ENCODE assay signal across 7 mouse cellular contexts in genomic region chr9:37530031-37530887, GRCm38 (mm10). TPM values are rescaled to one million over a fixed set of nuclear protein-coding genes. Genes with fewer than 3 reads are reported as not detected.
DNase-seq lines count a peak whose midpoint lies in the region; ATAC-seq lines count a peak whose summit lies in the region.

No protein-coding gene starts in this region.

- no peak overlapping the region for H3K27ac ChIP-seq in forebrain, embryonic 11.5 days (ENCODE audit: low read depth, low read length)

- peak overlapping the region; percentile 25 for H3K4me3 ChIP-seq in forebrain, embryonic 11.5 days (ENCODE audit: low read depth, low read length)

- H3K4me1 ChIP-seq in forebrain, embryonic 11.5 days (replicated peaks; ENCODE audit: control insufficient read depth, insufficient read depth, low read length), result peaks cover 12% of the 10 kb centered on the region; the same call in 1 of the 2 replicates

- peak; percentile 33 for DNase-seq in MN1 (ENCODE audit: low spot score)
- peak; percentile 64 for DNase-seq in adrenal gland, postnatal 25 days
- peak; percentile 71 for DNase-seq in forebrain, embryonic 11.5 days (ENCODE audit: low spot score)
- DNase-seq in heart, postnatal 25 days (ENCODE audit: low spot score), result peak; percentile 83
- DNase-seq in kidney, postnatal 4 days, result peak; percentile 74 to 85
- DNase-seq in yolk sac, embryonic 10.5 days (ENCODE audit: low spot score), result peak; percentile 57

- peak overlapping the region; percentile 47 for H3K4me2 ChIP-seq in forebrain, embryonic 11.5 days (ENCODE audit: low read depth, low read length, severe bottlenecking)

- under 1% methylated on average over 32 of the region's 32 CpGs for WGBS in forebrain, embryonic 11.5 days

- intact Hi-C loops in heart, postnatal 25 days (cut with DNase I), result no loop called here

- H3K9me3 ChIP-seq in forebrain, embryonic 11.5 days (ENCODE audit: control insufficient read depth, low read length), result no peaks in the 10 kb centered on the region

- peak; percentile 55 for ATAC-seq in forebrain, embryonic 11.5 days (replicated peaks; ENCODE audit: low FRiP score)
- ATAC-seq in megakaryocyte-erythroid progenitor cell, adult 5-6 weeks (replicated peaks; ENCODE audit: low FRiP score, low TSS enrichment, poor library complexity, severe bottlenecking), result peak; percentile 62

- peaks cover 59% of the 10 kb centered on the region for H3K27me3 ChIP-seq in forebrain, embryonic 11.5 days (ENCODE audit: control insufficient read depth, insufficient read depth, low read length)

- H3K9ac ChIP-seq in forebrain, embryonic 11.5 days (ENCODE audit: low read length), result peak overlapping the region; percentile 36

- no peaks in the 10 kb centered on the region for H3K36me3 ChIP-seq in forebrain, embryonic 11.5 days (ENCODE audit: control insufficient read depth, insufficient read depth, low read length)

RNA-seq across cellular contexts. Expression of gene Esam, which starts 2.4 kb away (rescaled TPM):
- total RNA-seq in adrenal gland, postnatal 25 days (2021), result 27.5 and 35.3 TPM in 2 replicates
- polyA plus RNA-seq in forebrain, embryonic 11.5 days (2014; fragmentation: Nextera tagmentation; extraction: Ambion mirVana), result 29.8 and 30.7 TPM in 2 replicates
- total RNA-seq in heart, postnatal 25 days (2021), result 10 to 100 TPM; 62.5 to 77.7 TPM
- 0.45 TPM in 1 of 2 replicates, not detected in the other for total RNA-seq in megakaryocyte-erythroid progenitor cell, adult 5-6 weeks (2014; fragmentation: Nextera tagmentation)
- total RNA-seq in megakaryocyte-erythroid progenitor cell, adult 5-6 weeks (2017), result 2.1 and 4.5 TPM in 2 replicates

RNA-seq across cellular contexts. Expression of gene Vsig2, which starts 8.8 kb away (rescaled TPM):
- 4.8 and 5.8 TPM in 2 replicates for total RNA-seq in adrenal gland, postnatal 25 days (2021)
- polyA plus RNA-seq in forebrain, embryonic 11.5 days (2014; fragmentation: Nextera tagmentation; extraction: Ambion mirVana), result 0.36 and 0.75 TPM in 2 replicates
- 1 to 10 TPM; 4.1 to 4.7 TPM for total RNA-seq in heart, postnatal 25 days (2021)
- total RNA-seq in megakaryocyte-erythroid progenitor cell, adult 5-6 weeks (2014; fragmentation: Nextera tagmentation), result not detected in 2 replicates
- total RNA-seq in megakaryocyte-erythroid progenitor cell, adult 5-6 weeks (2017), result not detected in 2 replicates

RNA-seq across cellular contexts. Expression of gene Nrgn, which starts 22.4 kb away (rescaled TPM):
- total RNA-seq in adrenal gland, postnatal 25 days (2021), result 0.86 and 1.4 TPM in 2 replicates
- 2.7 and 3.4 TPM in 2 replicates for polyA plus RNA-seq in forebrain, embryonic 11.5 days (2014; fragmentation: Nextera tagmentation; extraction: Ambion mirVana)
- total RNA-seq in heart, postnatal 25 days (2021), result 1 to 10 TPM; 3.2 to 6.7 TPM
- total RNA-seq in megakaryocyte-erythroid progenitor cell, adult 5-6 weeks (2014; fragmentation: Nextera tagmentation), result 16.8 and 21.8 TPM in 2 replicates
- 7.1 and 8.3 TPM in 2 replicates for total RNA-seq in megakaryocyte-erythroid progenitor cell, adult 5-6 weeks (2017)

RNA-seq across cellular contexts. Expression of gene Siae, which starts 25.2 kb away (rescaled TPM):
- 15.7 and 18.8 TPM in 2 replicates for total RNA-seq in adrenal gland, postnatal 25 days (2021)
- 8.0 and 8.5 TPM in 2 replicates for polyA plus RNA-seq in forebrain, embryonic 11.5 days (2014; fragmentation: Nextera tagmentation; extraction: Ambion mirVana)
- 1 to 10 TPM; 8.4 to 8.7 TPM for total RNA-seq in heart, postnatal 25 days (2021)
- 15.3 and 16.8 TPM in 2 replicates for total RNA-seq in megakaryocyte-erythroid progenitor cell, adult 5-6 weeks (2014; fragmentation: Nextera tagmentation)
- total RNA-seq in megakaryocyte-erythroid progenitor cell, adult 5-6 weeks (2017), result 9.6 and 11.3 TPM in 2 replicates

RNA-seq across cellular contexts. Expression of gene Msantd2, which starts 41.1 kb away (rescaled TPM):
- total RNA-seq in adrenal gland, postnatal 25 days (2021), result 26.8 and 28.7 TPM in 2 replicates
- polyA plus RNA-seq in forebrain, embryonic 11.5 days (2014; fragmentation: Nextera tagmentation; extraction: Ambion mirVana), result 45.2 and 45.3 TPM in 2 replicates
- 1 to 10 TPM; 7.8 to 8.0 TPM for total RNA-seq in heart, postnatal 25 days (2021)
- total RNA-seq in megakaryocyte-erythroid progenitor cell, adult 5-6 weeks (2014; fragmentation: Nextera tagmentation), result 15.0 and 36.3 TPM in 2 replicates
- 17.1 and 21.6 TPM in 2 replicates for total RNA-seq in megakaryocyte-erythroid progenitor cell, adult 5-6 weeks (2017)

Comparison
In these comparisons a context has a peak if more than half of its experiments do, and no peak if none do; other contexts are left out.
1. DNase-seq: peak in every context shown above with its lines; median percentile 83 in heart, postnatal 25 days; 80 in kidney, postnatal 4 days; 71 in forebrain, embryonic 11.5 days; 64 in adrenal gland, postnatal 25 days; 57 in yolk sac, embryonic 10.5 days; 33 in MN1.